Mouse (Mus musculus) limb, embryonic 15.5 days (tissue): Measurements from ENCODE around the gene Gm16485. TPM values are rescaled to one million over a fixed set of nuclear protein-coding genes. Genes with fewer than 3 reads are reported as not detected.

ENCODE experiments used
- polyA plus RNA-seq: library from polyadenylated mRNA; unstranded; fragments of >200 nt; fragmentation: Nextera tagmentation; extraction: Ambion mirVana; gene quantifications from 2 replicates; pipeline ENCODE4 v1.2.1, GENCODE M21; 2015

Gene Gm16485
- polyA plus RNA-seq, 1 experiment from 2014 or later, result 0.15 TPM

Other genes starting within 250 kb of the Gm16485 start
- gene Pgr, start 72.0 kb upstream of the Gm16485 start, polyA plus RNA-seq, result 0.68 and 0.79 TPM in 2 replicates